7 mouse cellular contexts compared by ENCODE assay signal in genomic region chr15:96640291-96640985, GRCm38 (mm10). TPM values are rescaled to one million over a fixed set of nuclear protein-coding genes. Genes with fewer than 3 reads are reported as not detected.
A peak's percentile ranks its signal among the peaks of the same experiment; 100 is the strongest.
DNase-seq lines count a peak whose midpoint lies in the region; ATAC-seq and TF ChIP-seq lines count a peak whose summit lies in the region.

No protein-coding gene starts in this region.

- in situ Hi-C loops in CH12.LX (cut with MboI; ENCODE audit: low pct_ligation_motif_present, low pct_unique_long_range_greater_than_20kb, low sequenced_read_pairs): no loop called here

- TF ChIP-seq CTCF in C2C12 (IDR thresholded peaks at IDR 0.05; ENCODE audit: control insufficient read depth, insufficient read depth, insufficient read length) (no peak), CH12.LX (conservative IDR thresholded peaks at IDR 0.05 in 1 of 2, IDR thresholded peaks at IDR 0.05 in 1 of 2; ENCODE audit: low read depth in 2 of 2, low read length in 2 of 2) (no peak)

- H3K4me3 ChIP-seq in C2C12 (ENCODE audit: insufficient read depth, poor library complexity, severe bottlenecking) (peak overlapping the region; percentile 81), CH12.LX (replicated peaks in 1 of 3; ENCODE audit: low read depth in 2 of 3, low read length in 2 of 3, poor library complexity in 1 of 3) (peak overlapping the region; percentile 90 to 96 (median 92))
- H3K4me3 ChIP-seq in hindbrain, embryonic 13.5 days: peak overlapping the region; percentile 87

- ATAC-seq in hindbrain, embryonic 13.5 days (ENCODE audit: low FRiP score): no peak

- peak overlapping the region; percentile 95 for H3K4me2 ChIP-seq in CH12.LX (ENCODE audit: insufficient read depth, low read depth, poor library complexity, severe bottlenecking)
- peak overlapping the region; percentile 71 for H3K4me2 ChIP-seq in hindbrain, embryonic 13.5 days

- H3K9me3 ChIP-seq in CH12.LX (replicated peaks; ENCODE audit: low read length): peaks cover 2% of the 10 kb centered on the region
- no peaks in the 10 kb centered on the region for H3K9me3 ChIP-seq in hindbrain, embryonic 13.5 days

- H3K4me1 ChIP-seq in CH12.LX (ENCODE audit: control insufficient read depth in 1 of 2, insufficient read depth in 2 of 2): peaks cover 6 to 26% of the 10 kb centered on the region in 2 experiments; a peak in 3 of 4 replicates
- peaks cover 39% of the 10 kb centered on the region for H3K4me1 ChIP-seq in hindbrain, embryonic 13.5 days (replicated peaks)

- peak; percentile 81 for DNase-seq in CH12.LX (ENCODE audit: extremely low read depth)
- peak; percentile 78 for DNase-seq in embryo, embryonic 11 days
- DNase-seq in lung, postnatal 25 days (ENCODE audit: low spot score): peak; percentile 28
- DNase-seq in right cerebral cortex, postnatal 36 days (ENCODE audit: low spot score in 2 of 2): peak; percentile 10 to 31
- no peak for DNase-seq in ovary, adult 18-20 months (ENCODE audit: low spot score)

- peaks cover 57% of the 10 kb centered on the region for H3K79me3 ChIP-seq in C2C12 (ENCODE audit: low read depth)

- TF ChIP-seq EP300 in CH12.LX (IDR thresholded peaks at IDR 0.05; ENCODE audit: low read length): no peak

- H3K9ac ChIP-seq in CH12.LX (ENCODE audit: insufficient read depth, low read depth): peak overlapping the region; percentile 97
- H3K9ac ChIP-seq in hindbrain, embryonic 13.5 days: peak overlapping the region; percentile 100

- H3K27me3 ChIP-seq in C2C12 (ENCODE audit: control insufficient read depth, insufficient read depth, insufficient read length) (no peaks in the 10 kb centered on the region), CH12.LX (replicated peaks) (no peaks in the 10 kb centered on the region)
- no peaks in the 10 kb centered on the region for H3K27me3 ChIP-seq in hindbrain, embryonic 13.5 days

- WGBS in hindbrain, embryonic 13.5 days: 5% methylated on average over 16 of the region's 16 CpGs

- H3K79me2 ChIP-seq in C2C12 (ENCODE audit: control insufficient read depth, insufficient read depth) (peaks cover 66% of the 10 kb centered on the region), CH12.LX (replicated peaks; ENCODE audit: control insufficient read depth, extremely low read depth, insufficient read depth, poor library complexity, severe bottlenecking) (peaks cover 56% of the 10 kb centered on the region)

- H3K36me3 ChIP-seq in C2C12 (ENCODE audit: control insufficient read depth, insufficient read depth) (peaks cover 23% of the 10 kb centered on the region), CH12.LX (replicated peaks in 1 of 2; ENCODE audit: control insufficient read depth in 1 of 2, insufficient read depth in 1 of 2, low read length in 1 of 2) (peaks cover 5 to 24% of the 10 kb centered on the region in 2 experiments)
- H3K36me3 ChIP-seq in hindbrain, embryonic 13.5 days: peaks cover 24% of the 10 kb centered on the region

- no peak for TF ChIP-seq POLR2A in CH12.LX (IDR thresholded peaks at IDR 0.05; ENCODE audit: low read depth, low read length)

- peak overlapping the region; percentile 50 for H3K27ac ChIP-seq in CH12.LX (ENCODE audit: insufficient read depth, low read depth)
- H3K27ac ChIP-seq in hindbrain, embryonic 13.5 days: peak overlapping the region; percentile 100

- dilution Hi-C loops in CH12.LX (cut with MboI; ENCODE audit: extremely low pct_ligation_motif_present, extremely low pct_unique_long_range_greater_than_20kb, low sequenced_read_pairs): no loop called here

- H3ac ChIP-seq in C2C12 (ENCODE audit: control insufficient read depth, insufficient read length, low read depth): peak overlapping the region; percentile 51

- TF ChIP-seq RAD21 in CH12.LX (IDR thresholded peaks at IDR 0.05; ENCODE audit: low read depth, low read length): no peak

TF ChIP-seq in C2C12, 6 proteins besides CTCF, POLR2A, EP300 and RAD21:
- TF ChIP-seq CEBPB (IDR thresholded peaks at IDR 0.05; ENCODE audit: low read depth): peak; percentile 15
- TF ChIP-seq MAX (IDR thresholded peaks at IDR 0.05): peak; percentile 58
- no peak for TF ChIP-seq MYOG (IDR thresholded peaks at IDR 0.05; ENCODE audit: control insufficient read depth, extremely low read depth, insufficient read length)
- no peak for TF ChIP-seq USF1 (IDR thresholded peaks at IDR 0.05; ENCODE audit: low read depth)

TF ChIP-seq in CH12.LX, 34 proteins besides CTCF, POLR2A, EP300 and RAD21:
- TF ChIP-seq NRF1 (IDR thresholded peaks at IDR 0.05; ENCODE audit: low read depth, low read length) (no peak), POLR2AphosphoS2 (IDR thresholded peaks at IDR 0.05; ENCODE audit: low read depth, low read length) (no peak), ZNF384 (IDR thresholded peaks at IDR 0.05; ENCODE audit: low read depth, low read length) (peak; percentile 79), ZKSCAN1 (IDR thresholded peaks at IDR 0.05; ENCODE audit: borderline replicate concordance, low read depth, low read length) (no peak), MAZ (IDR thresholded peaks at IDR 0.05; ENCODE audit: low read depth, low read length) (0 out of 2 replicates have a peak, but pooled peaks have one; percentile 24), TBP (conservative IDR thresholded peaks at IDR 0.05; ENCODE audit: low read depth, low read length) (0 out of 2 replicates have a peak, but pooled peaks have one; percentile 22), SIN3A (IDR thresholded peaks at IDR 0.05; ENCODE audit: low read length) (peak; percentile 60; the same call in 1 of the 2 replicates), RCOR1 (conservative IDR thresholded peaks at IDR 0.05; ENCODE audit: low read depth, low read length) (no peak), CHD2 (IDR thresholded peaks at IDR 0.05; ENCODE audit: low read length) (no peak), MYC (IDR thresholded peaks at IDR 0.05; ENCODE audit: low read depth, low read length) (0 out of 2 replicates have a peak, but pooled peaks have one; percentile 51), BHLHE40 (IDR thresholded peaks at IDR 0.05; ENCODE audit: low read depth, low read length) (peak; percentile 79), UBTF (IDR thresholded peaks at IDR 0.05; ENCODE audit: low read depth, low read length) (0 out of 2 replicates have a peak, but pooled peaks have one; percentile 25), PAX5 (IDR thresholded peaks at IDR 0.05; ENCODE audit: low read length) (no peak), MAX (IDR thresholded peaks at IDR 0.05; ENCODE audit: low read length) (peak; percentile 35; the same call in 1 of the 2 replicates), ELF1 (IDR thresholded peaks at IDR 0.05; ENCODE audit: low read depth, low read length) (0 out of 2 replicates have a peak, but pooled peaks have one; percentile 39), JUND (conservative IDR thresholded peaks at IDR 0.05; ENCODE audit: low read depth, low read length) (no peak; the same call in 1 of the 2 replicates), MEF2A (IDR thresholded peaks at IDR 0.05; ENCODE audit: borderline replicate concordance, low read depth, low read length) (no peak), IRF4 (IDR thresholded peaks at IDR 0.05; ENCODE audit: low read depth, low read length) (peak; percentile 21; the same call in 1 of the 2 replicates), E2F4 (IDR thresholded peaks at IDR 0.05; ENCODE audit: insufficient replicate concordance, low read depth, low read length) (0 out of 2 replicates have a peak, but pooled peaks have one; percentile 46), MXI1 (IDR thresholded peaks at IDR 0.05; ENCODE audit: low read depth, low read length) (peak; percentile 30; the same call in 1 of the 2 replicates), CHD1 (IDR thresholded peaks at IDR 0.05; ENCODE audit: low read depth, low read length) (peak; percentile 59; the same call in 1 of the 2 replicates), GABPA (IDR thresholded peaks at IDR 0.05; ENCODE audit: insufficient replicate concordance, low read depth, low read length) (no peak), ETS1 (conservative IDR thresholded peaks at IDR 0.05; ENCODE audit: low read depth, low read length) (peak; percentile 51; the same call in 1 of the 2 replicates), NELFE (IDR thresholded peaks at IDR 0.05; ENCODE audit: low read depth, low read length) (peak; percentile 40; the same call in 1 of the 2 replicates), HCFC1 (IDR thresholded peaks at IDR 0.05; ENCODE audit: low read depth, low read length) (no peak; the same call in 1 of the 2 replicates)
TF ChIP-seq in CH12.LX: peak in this region for 15.

RNA-seq across cellular contexts. Expression of gene Slc38a1, which starts 2.3 kb away (rescaled TPM):
- polyA plus RNA-seq in C2C12 (2012; fragmentation: generic; extraction: Trizol) (31.8 TPM), CH12.LX (2012; ENCODE audit: insufficient read length, low read depth) (70.3 and 79.0 TPM in 2 replicates)
- total RNA-seq in CH12.LX (2012; rRNA removed) (39.1 and 39.4 TPM in 2 replicates), CH12.LX (2014; rRNA removed) (18.8 and 22.5 TPM in 2 replicates)
- 154 and 158 TPM in 2 replicates for polyA plus RNA-seq in hindbrain, embryonic 13.5 days (2015; fragmentation: Nextera tagmentation; extraction: Ambion mirVana)

RNA-seq across cellular contexts. Expression of gene Slc38a2, which starts 59.1 kb away (rescaled TPM):
- polyA plus RNA-seq in C2C12 (2012; fragmentation: generic; extraction: Trizol) (99.9 TPM), CH12.LX (2012; ENCODE audit: insufficient read length, low read depth) (57.5 and 70.5 TPM in 2 replicates)
- total RNA-seq in CH12.LX (2012; rRNA removed) (35.5 and 41.4 TPM in 2 replicates), CH12.LX (2014; rRNA removed) (53.6 and 59.3 TPM in 2 replicates)
- 133 TPM in 2 replicates for polyA plus RNA-seq in hindbrain, embryonic 13.5 days (2015; fragmentation: Nextera tagmentation; extraction: Ambion mirVana)
